Mouse (Mus musculus) urinary bladder, adult 18-20 months (tissue): ENCODE results near the gene Gm11595.
"Not testable (repeated sequence)": the region's sequence is repeated elsewhere in the genome, so short reads cannot be mapped to it uniquely, and the experiment has no call there.

Source experiments
- DNase-seq, 2 experiments: peaks; one replicate each; pipeline ENCODE4 v3.0.0; 2022; ENCODE audit warnings: low spot score in 2 of 2, mixed read lengths in 2 of 2

Gm11595 gene

DNA sequence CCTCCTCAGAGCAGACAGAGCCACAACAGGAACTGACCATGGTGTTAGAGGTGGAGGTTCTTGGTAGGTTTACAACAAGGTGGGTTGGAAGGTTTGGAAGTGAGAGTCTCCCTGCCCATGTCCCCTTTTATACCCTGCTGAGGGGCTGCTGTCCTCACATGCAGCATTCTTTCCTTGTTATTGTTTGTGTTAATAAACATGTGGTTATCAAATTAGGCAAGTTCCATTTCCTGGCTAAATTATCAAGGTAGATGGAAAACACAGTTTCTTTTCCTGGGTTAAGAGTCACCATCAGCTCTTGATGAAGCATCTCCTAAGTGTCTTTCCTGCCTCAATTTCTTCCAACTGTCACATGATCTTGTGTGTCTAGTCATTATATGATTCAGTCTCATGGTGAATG, at the start of gene Gm11595:
TSS of gene Gm11595 (minus strand) at position 101 of the 400 bp plus-strand sequence.
- not testable (repeated sequence) for DNase-seq

DNA sequence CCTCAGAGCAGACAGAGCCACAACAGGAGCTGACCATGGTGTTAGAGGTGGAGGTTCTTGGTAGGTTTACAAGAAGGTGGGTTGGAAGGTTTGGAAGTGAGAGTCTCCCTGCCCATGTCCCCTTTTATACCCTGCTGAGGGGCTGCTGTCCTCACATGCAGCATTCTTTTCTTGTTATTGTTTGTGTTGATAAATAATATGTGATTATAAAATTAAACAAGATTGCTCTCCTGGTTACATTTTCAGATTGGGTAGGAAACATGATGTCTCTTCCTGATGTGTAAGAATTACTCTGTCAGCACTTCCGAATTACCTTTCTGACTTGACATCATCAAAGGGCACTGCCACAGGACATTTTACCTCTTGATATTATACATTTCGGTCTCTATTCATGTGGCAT, 42.9 kb upstream of the Gm11595 start, which contains the start of gene Gm11564:
TSS of gene Gm11564 (minus strand) at position 101 of the 400 bp plus-strand sequence.
- DNase-seq: not testable (repeated sequence)

DNA sequence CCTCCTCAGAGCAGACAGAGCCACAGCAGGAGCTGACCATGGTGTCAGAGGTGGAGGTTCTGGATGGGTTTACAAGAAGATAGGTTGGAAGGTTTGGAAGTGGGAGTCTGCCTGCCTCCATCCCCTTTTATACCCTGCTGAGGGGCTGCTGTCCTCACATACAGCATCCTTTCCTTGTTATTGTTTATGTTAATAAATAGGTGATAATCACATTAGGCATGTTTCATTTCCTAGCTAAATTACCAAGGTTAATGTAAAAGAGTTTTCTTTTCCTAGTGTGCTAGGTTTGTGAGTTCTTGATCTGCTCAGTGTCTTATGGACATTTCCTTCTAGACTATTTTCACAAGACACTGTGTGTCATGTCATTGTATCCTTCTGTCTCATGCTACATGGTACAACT, 37.1 kb upstream of the Gm11595 start, which contains the start of gene Krtap4-13:
TSS of gene Krtap4-13 (minus strand) at position 101 of the 400 bp plus-strand sequence.
- not testable (repeated sequence) for DNase-seq

DNA sequence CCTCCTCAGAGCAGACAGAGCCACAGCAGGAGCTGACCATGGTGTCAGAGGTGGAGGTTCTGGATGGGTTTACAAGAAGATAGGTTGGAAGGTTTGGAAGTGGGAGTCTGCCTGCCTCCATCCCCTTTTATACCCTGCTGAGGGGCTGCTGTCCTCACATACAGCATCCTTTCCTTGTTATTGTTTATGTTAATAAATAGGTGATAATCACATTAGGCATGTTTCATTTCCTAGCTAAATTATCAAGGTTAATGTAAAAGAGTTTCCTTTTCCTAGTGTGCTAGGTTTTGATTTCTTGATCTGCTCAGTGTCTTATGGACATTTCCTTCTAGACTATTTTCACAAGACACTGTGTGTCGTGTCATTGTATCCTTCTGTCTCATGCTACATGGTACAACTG, 31.6 kb upstream of the Gm11595 start, which contains the start of gene Gm11554:
TSS of gene Gm11554 (minus strand) at position 101 of the 400 bp plus-strand sequence.
- not testable (repeated sequence) for DNase-seq

DNA sequence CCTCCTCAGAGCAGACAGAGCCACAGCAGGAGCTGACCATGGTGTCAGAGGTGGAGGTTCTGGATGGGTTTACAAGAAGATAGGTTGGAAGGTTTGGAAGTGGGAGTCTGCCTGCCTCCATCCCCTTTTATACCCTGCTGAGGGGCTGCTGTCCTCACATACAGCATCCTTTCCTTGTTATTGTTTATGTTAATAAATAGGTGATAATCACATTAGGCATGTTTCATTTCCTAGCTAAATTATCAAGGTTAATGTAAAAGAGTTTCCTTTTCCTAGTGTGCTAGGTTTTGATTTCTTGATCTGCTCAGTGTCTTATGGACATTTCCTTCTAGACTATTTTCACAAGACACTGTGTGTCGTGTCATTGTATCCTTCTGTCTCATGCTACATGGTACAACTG, 26.1 kb upstream of the Gm11595 start, which contains the start of gene Gm11569:
TSS of gene Gm11569 (minus strand) at position 101 of the 400 bp plus-strand sequence.
- DNase-seq: not testable (repeated sequence)

DNA sequence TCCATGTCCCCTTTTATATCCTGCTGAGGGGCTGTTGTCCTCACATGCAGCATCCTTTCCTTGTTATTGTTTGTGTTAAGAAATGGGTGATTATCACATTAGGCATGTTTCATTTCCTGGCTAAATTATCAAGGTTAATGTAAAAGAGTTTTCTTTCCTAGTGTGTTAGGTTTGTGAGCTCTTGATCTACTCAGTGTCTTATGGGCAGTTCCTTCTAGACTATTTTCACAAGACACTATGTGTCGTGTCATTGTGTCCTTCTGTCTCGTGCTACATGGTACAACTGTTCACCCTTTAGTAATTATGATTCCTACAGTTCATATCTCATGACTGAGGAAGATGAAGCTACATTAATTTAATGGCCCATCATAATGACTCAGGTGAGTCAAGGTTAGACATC, 20.7 kb upstream of the Gm11595 start, which contains the start of gene Gm11596:
TSS of gene Gm11596 (minus strand) at position 101 of the 400 bp plus-strand sequence.
- no peak for DNase-seq

DNA sequence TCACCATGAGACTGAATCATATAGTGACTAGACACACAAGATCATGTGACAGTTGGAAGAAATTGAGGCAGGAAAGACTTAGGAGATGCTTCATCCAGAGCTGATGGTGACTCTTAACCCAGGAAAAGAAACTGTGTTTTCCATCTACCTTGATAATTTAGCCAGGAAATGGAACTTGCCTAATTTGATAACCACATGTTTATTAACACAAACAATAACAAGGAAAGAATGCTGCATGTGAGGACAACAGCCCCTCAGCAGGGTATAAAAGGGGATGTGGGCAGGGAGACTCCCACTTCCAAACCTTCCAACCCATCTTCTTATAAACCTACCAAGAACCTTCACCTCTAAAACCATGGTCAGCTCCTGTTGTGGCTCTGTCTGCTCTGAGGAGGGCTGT, 12.2 kb upstream of the Gm11595 start, which contains the start of gene Krtap4-9:
TSS of gene Krtap4-9 (plus strand) at position 301 of the 400 bp plus-strand sequence.
- DNase-seq: not testable (repeated sequence)

DNA sequence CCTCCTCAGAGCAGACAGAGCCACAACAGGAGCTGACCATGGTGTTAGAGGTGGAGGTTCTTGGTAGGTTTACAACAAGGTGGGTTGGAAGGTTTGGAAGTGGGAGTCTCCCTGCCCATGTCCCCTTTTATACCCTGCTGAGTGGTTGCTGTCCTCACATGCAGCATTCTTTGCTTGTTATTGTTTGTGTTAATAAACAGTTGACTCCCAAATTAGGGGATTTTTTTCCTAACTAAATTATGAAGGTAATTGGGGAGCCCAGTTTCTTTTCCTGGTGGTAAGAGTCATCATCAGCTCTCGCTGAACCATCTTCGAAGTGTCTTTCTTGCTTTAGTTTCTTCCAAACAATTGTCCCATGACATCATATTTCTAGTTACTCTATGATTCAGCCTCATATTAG, 7.9 kb upstream of the Gm11595 start, which contains the start of gene Krtap4-8:
TSS of gene Krtap4-8 (minus strand) at position 101 of the 400 bp plus-strand sequence.
- DNase-seq: no peak

DNA sequence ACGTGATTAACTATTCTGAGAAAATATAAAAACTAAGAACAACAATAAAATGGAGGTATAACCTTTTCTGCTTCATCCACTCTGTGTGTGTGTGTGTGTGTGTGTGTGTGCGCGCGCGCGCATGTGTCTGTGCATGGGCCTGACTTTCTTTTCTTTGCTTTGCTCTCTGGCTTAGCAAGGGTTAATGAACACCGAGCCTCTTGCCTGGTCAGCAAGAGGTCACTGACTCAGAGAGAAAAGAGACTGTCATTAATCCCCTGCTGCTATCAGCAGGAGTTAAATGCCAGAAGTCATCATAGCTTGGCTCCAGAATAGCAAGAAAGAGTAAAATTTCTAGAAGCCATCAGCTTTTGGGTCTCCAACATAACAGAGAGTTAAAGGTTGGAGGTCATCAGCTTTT, 5.7 kb upstream of the Gm11595 start:
- DNase-seq: no peak

DNA sequence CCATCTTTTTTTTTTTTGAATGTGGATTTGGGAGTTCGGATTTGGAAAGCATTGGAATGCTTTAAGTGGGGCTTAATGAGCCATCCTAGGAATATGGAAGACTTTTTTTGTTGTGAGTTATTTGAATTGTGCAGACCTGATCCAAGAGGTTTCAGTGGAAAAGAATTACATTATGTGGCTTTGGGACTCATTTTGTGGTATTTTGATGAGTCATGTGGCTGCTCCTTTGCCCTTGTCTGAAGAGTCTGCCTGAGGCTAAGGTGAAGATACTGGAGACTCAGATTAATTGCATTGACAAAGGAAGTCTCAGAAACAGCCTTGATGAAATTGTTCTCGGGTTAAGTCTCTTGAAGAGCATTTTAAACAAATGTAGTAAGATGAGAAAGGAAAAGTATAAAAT, 4.3 kb downstream of the Gm11595 start:
- DNase-seq: no peak

DNA sequence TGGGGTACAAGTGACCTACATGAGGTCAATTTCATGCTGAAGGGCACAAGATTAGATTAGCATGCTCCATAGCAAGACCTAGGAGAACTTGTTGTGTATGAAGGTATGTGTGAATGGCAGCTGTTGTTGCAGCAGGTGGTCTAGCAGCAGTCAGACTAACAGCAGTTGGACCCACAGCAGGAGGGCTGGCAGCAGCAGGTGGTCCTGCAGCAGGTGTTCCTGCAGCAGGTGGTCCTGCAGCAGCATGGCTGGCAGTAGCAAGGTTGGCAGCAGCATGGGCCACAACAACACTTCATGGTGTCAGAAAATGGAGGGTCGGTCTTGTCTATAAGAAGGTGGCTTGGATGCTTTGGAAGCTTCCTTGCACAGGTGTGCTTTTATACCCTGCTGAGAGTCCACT, 13.8 kb downstream of the Gm11595 start:
- DNase-seq: no peak

DNA sequence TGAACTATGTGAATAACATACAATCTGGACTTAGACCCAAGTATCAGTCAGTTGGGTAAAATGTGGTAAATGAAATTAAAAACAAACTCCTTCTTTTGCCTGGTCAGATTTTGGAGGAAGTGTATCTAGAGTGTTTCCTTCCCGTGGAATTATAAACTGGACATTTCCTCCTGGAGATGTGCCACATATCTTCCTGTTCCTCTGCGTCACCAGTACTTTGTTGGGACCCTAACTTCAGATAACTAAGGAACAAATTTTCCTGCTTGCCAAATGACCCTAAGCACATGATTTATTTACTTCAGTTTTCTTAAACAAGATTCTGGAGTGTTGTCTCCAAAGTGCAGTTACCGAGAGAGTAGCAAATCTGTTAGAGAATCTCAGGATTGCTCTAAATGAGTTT, 28.7 kb downstream of the Gm11595 start:
- no peak for DNase-seq

DNA sequence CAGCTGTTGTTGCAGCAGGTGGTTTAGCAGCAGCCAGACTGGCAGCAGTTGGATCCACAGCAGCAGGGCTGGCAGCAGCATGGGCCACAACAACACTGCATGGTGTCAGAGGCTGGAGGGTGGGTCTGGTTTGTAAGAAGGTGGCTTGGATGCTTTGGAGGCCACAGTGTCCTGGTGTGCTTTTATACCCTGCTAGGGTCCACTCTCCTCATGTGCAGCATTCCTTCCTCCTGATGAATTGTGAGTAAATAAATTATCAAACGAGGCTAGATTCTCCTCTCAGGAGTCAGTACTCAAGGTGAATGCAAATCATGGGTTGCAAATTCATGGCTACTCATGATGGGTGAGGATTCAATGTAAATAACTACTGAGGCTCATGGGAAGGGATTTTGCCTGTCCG, 38.5 kb downstream of the Gm11595 start, which contains the start of gene Gm14180:
TSS of gene Gm14180 (minus strand) at position 101 of the 400 bp plus-strand sequence.
- DNase-seq: no peak

DNA sequence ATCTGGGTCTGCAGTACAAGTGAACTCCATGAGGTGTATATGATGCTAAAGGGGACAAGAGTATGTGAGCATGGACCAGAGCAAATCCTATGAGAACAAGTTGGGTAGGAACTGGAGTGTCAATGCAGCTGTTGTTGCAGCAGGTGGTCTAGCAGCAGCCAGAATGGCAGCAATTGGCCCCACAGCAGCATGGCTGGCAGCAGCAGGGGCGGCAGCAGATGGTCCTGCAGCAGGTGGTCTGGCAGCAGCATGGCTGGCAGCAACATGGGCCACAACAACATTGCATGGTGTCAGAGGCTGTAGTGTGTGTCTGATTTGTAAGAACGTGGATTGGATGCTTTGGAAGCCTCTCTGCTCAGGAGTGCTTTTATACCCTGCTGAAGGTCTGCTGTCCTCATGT, 48.7 kb downstream of the Gm11595 start:
- no peak for DNase-seq
